ENCODE assay signal across 8 mouse cellular contexts in genomic region chr1:150480674-150481073, GRCm38 (mm10). TPM values are rescaled to one million over a fixed set of nuclear protein-coding genes. Genes with fewer than 3 reads are reported as not detected.
DNase-seq lines count a peak whose midpoint lies in the region; ATAC-seq and TF ChIP-seq lines count a peak whose summit lies in the region.

No protein-coding gene starts in this region.

- H3K27ac ChIP-seq in kidney, embryonic 15.5 days, result no peak overlapping the region
- H3K27ac ChIP-seq in kidney, adult 2 months (ENCODE audit: insufficient read depth, low read depth, low read length), result no peak overlapping the region
- peak overlapping the region; percentile 43; the same call in 1 of the 2 replicates for H3K27ac ChIP-seq in gastrocnemius, adult 2 months

- H3K4me3 ChIP-seq in kidney, embryonic 15.5 days (replicated peaks), result no peak overlapping the region
- no peak overlapping the region for H3K4me3 ChIP-seq in kidney, adult 2 months (ENCODE audit: insufficient read depth, low read depth, low read length)
- H3K4me3 ChIP-seq in gastrocnemius, adult 2 months, result no peak overlapping the region

- TF ChIP-seq POLR2A in kidney, adult 2 months (IDR thresholded peaks at IDR 0.05; ENCODE audit: low read depth, low read length), result no peak

- H3K9me3 ChIP-seq in kidney, embryonic 15.5 days (replicated peaks), result no peaks in the 10 kb centered on the region

- H3K4me2 ChIP-seq in kidney, embryonic 15.5 days, result no peak overlapping the region

- no peaks in the 10 kb centered on the region for H3K36me3 ChIP-seq in kidney, embryonic 15.5 days
- no peaks in the 10 kb centered on the region for H3K36me3 ChIP-seq in kidney, adult 2 months (ENCODE audit: control insufficient read depth, insufficient read depth, low read length)

- H3K4me1 ChIP-seq in kidney, embryonic 15.5 days, result no peaks in the 10 kb centered on the region
- H3K4me1 ChIP-seq in kidney, adult 2 months (ENCODE audit: control insufficient read depth, insufficient read depth, low read length), result no peaks in the 10 kb centered on the region

- no peak for DNase-seq in kidney, adult 2 months
- peak; percentile 42 for DNase-seq in adipocyte (ENCODE audit: low spot score)
- peak; percentile 80 for DNase-seq in gastrocnemius, adult 2 months
- peak; percentile 45 to 60 for DNase-seq in kidney, postnatal 4 days
- DNase-seq in c-Kit-positive CD71-positive TER-119-positive erythroid progenitor cells, embryonic 14.5 days (ENCODE audit: low spot score), result no peak
- DNase-seq in cerebellum, postnatal 14 days, result no peak

- peak; percentile 79 for ATAC-seq in kidney, embryonic 15.5 days (replicated peaks; ENCODE audit: low FRiP score)
- ATAC-seq in granulocyte monocyte progenitor cell, adult 5-6 weeks (replicated peaks; ENCODE audit: poor library complexity, severe bottlenecking), result no peak

- WGBS in kidney, embryonic 15.5 days, result 32% methylated on average over 5 of the region's 5 CpGs
- WGBS in kidney, adult 2 months, result 44% methylated on average over 5 of the region's 5 CpGs

- intact Hi-C loops in gastrocnemius, adult 2 months (cut with DNase I), result no loop called here

- no peak overlapping the region for H3K9ac ChIP-seq in kidney, embryonic 15.5 days

- no peaks in the 10 kb centered on the region for H3K27me3 ChIP-seq in kidney, embryonic 15.5 days
- H3K27me3 ChIP-seq in kidney, adult 2 months (replicated peaks; ENCODE audit: control insufficient read depth, insufficient read depth, low read length), result no peaks in the 10 kb centered on the region

- no peak for TF ChIP-seq CTCF in kidney, adult 2 months (conservative IDR thresholded peaks at IDR 0.05; ENCODE audit: insufficient read depth, insufficient read length, low read depth, low read length)
- no peak for TF ChIP-seq CTCF in gastrocnemius, adult 2 months (IDR thresholded peaks at IDR 0.05)

RNA-seq across cellular contexts. Expression of gene Prg4, which starts 14.7 kb away (rescaled TPM):
- 0.46 and 0.79 TPM in 2 replicates for polyA plus RNA-seq in kidney, embryonic 15.5 days (2015; fragmentation: Nextera tagmentation; extraction: Ambion mirVana)
- polyA plus RNA-seq in kidney, adult 2 months (2012; rRNA removed), result 0.11 and 0.44 TPM in 2 replicates
- 10 to 100 TPM in 1 of 2 experiments, 1 to 10 TPM in 1; 8.7 to 25.2 TPM for total RNA-seq in gastrocnemius, adult 2 months (2021)
- not detected in 2 replicates for total RNA-seq in granulocyte monocyte progenitor cell, adult 5-6 weeks (2014; fragmentation: Nextera tagmentation)
- total RNA-seq in granulocyte monocyte progenitor cell, adult 5-6 weeks (2017), result not detected in 2 replicates

Comparison
In these comparisons a context has a peak if more than half of its experiments do, and no peak if none do; other contexts are left out.
1. DNase-seq: peak in adipocyte (single experiment), gastrocnemius, adult 2 months (single experiment) and kidney, postnatal 4 days (2 of 2); none in kidney, adult 2 months (single experiment), c-Kit-positive CD71-positive TER-119-positive erythroid progenitor cells, embryonic 14.5 days (single experiment) and cerebellum, postnatal 14 days (0 of 2).
2. RNA of gene Prg4, which starts 14.7 kb away (total RNA-seq): 8.7 to 25.2 TPM in gastrocnemius, adult 2 months; not detected in granulocyte monocyte progenitor cell, adult 5-6 weeks; every median in the first group is over 4 times any median in the second.